Mouse (Mus musculus) liver, embryonic 14.5 days (tissue): ENCODE data around the gene Fbxw9. TPM values are rescaled to one million over a fixed set of nuclear protein-coding genes. Genes with fewer than 3 reads are reported as not detected.

Source experiments
- ATAC-seq: fragments of 200-750 bp; cut with Nextera tagmentation; 2 replicates; pipeline ENCODE4 v1.8.0; 2017; ENCODE audit warnings: moderate number of reproducible peaks, mild to moderate bottlenecking, moderate library complexity; ENCODE audit not compliant: insufficient read depth
- DNase-seq, 3 experiments: peaks; one replicate each; pipeline ENCODE4 v3.0.0-alpha.2; 2012 to 2013; ENCODE audit warnings: low read depth in 3 of 3, low spot score in 3 of 3
- H3K27ac ChIP-seq: fragments of 300-500 bp; sonication (generic); 2 replicates; pipeline ENCODE4 v1.5.1; 2014; ENCODE audit warnings: moderate library complexity, mild to moderate bottlenecking, control low read depth, inconsistent platforms
- H3K27me3 ChIP-seq: fragments of 300-500 bp; sonication (generic); 2 replicates; pipeline ENCODE4 v1.6.1; 2014; ENCODE audit warnings: mild to moderate bottlenecking, low read length, moderate library complexity; ENCODE audit not compliant: control insufficient read depth, insufficient read depth
- H3K36me3 ChIP-seq: fragments of 300-500 bp; sonication (generic); replicated peaks from 2 replicates; pipeline ENCODE4 v1.6.1; 2014; ENCODE audit warnings: low read depth; ENCODE audit not compliant: control insufficient read depth, insufficient read depth
- H3K4me1 ChIP-seq, 2 experiments: fragments of 200-500 bp in 1 of 2; fragments of 300-500 bp in 1 of 2; sonication (generic) in 1 of 2; replicated peaks; 2 replicates each; pipeline ENCODE4 v1.6.1; 2012 to 2014; ENCODE audit warnings: antibody characterized with exemption in 1 of 2, inconsistent platforms in 1 of 2, low read length in 1 of 2; ENCODE audit not compliant: control insufficient read depth in 2 of 2, insufficient read depth in 2 of 2
- H3K4me2 ChIP-seq: fragments of 300-500 bp; sonication (generic); 2 replicates; pipeline ENCODE4 v1.6.1; 2014; ENCODE audit warnings: low read depth, mild to moderate bottlenecking, control low read depth, moderate library complexity
- H3K4me3 ChIP-seq, 2 experiments: fragments of 200-500 bp in 1 of 2; fragments of 300-500 bp in 1 of 2; sonication (generic) in 1 of 2; 2 replicates each; pipeline ENCODE4 v1.5.1; 2012 to 2014; ENCODE audit warnings: low read depth in 2 of 2, low read length in 2 of 2, mild to moderate bottlenecking in 2 of 2, control low read depth in 1 of 2, inconsistent platforms in 1 of 2, moderate library complexity in 1 of 2; ENCODE audit not compliant: insufficient read depth in 1 of 2
- H3K9ac ChIP-seq: fragments of 300-500 bp; sonication (generic); replicated peaks from 2 replicates; pipeline ENCODE4 v1.6.1; 2014; ENCODE audit warnings: mild to moderate bottlenecking, control low read depth, moderate library complexity
- H3K9me3 ChIP-seq: fragments of 300-500 bp; sonication (generic); 2 replicates; pipeline ENCODE4 v1.6.1; 2016; ENCODE audit warnings: low read length, mixed read lengths; ENCODE audit not compliant: control insufficient read depth
- CTCF ChIP-seq: IDR thresholded peaks from 2 replicates; pipeline ENCODE4 v1.5.1; 2016; ENCODE audit warnings: antibody characterized with exemption, low read depth, control low read depth
- EP300 ChIP-seq: IDR thresholded peaks from 2 replicates; pipeline ENCODE4 v1.6.1; 2016; ENCODE audit warnings: antibody characterized with exemption, low read depth
- WGBS: fragments of 180-500 bp; shearing (Covaris S2); extraction: QIAGEN DNeasy Blood & Tissue Kit; methylation state at CpG from one replicate; pipeline ENCODE4 v1.1.7; 2014; ENCODE audit not compliant: insufficient replicate concordance; 5-methylcytosine and 5-hydroxymethylcytosine counted together
- microRNA-seq: library from miRNA; unstranded; fragments of <30 nt; microRNA quantifications from one replicate; pipeline ENCODE4, GENCODE M21; 2016
- polyA plus RNA-seq, 2 experiments: library from polyadenylated mRNA; depleted of rRNA in 1 of 2; stranded (reverse) in 1 of 2; unstranded in 1 of 2; fragments of >200 nt; fragmentation: Nextera tagmentation in 1 of 2; extraction: Ambion mirVana in 1 of 2; gene quantifications; 2 replicates each; pipeline versions ENCODE4 v1.2.1 to v1.2.3; 2012 to 2014

Gene Fbxw9
- polyA plus RNA-seq, 2 experiments, result 6.0 to 8.9 TPM

DNA sequence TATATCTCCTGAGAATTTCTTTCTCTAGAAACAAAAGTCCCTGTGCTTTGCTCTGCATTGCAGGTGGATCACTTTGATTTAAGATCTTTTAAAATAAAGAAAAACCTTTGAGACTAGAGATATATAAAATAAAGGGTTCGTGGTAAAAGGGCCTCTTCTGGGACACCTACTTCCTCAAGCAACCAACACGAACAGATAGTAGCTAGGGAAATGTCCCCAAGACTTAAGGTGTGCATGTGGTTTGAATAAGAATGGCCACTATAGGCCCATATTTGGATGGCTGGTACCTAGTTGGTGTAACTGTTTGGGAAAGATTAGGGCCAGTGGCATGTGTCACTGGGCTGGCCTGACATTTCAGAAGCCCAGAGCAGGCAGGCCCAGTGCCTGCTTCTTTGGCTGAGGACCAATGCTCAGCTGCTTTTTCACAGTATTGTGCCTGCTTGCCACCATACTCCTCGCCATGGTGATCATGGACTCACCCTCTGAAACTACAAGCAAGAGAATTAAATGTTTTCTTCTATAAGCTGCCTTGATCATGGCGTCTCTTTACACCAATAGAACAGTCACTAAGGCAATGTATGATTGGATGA is 40.3 kb downstream of the Fbxw9 start:
- Histone ChIP-seq H3K4me1 (no peaks in the 10 kb centered on the region), H3K27ac (no peak overlapping the region), H3K36me3 (peaks cover 4% of the 10 kb centered on the region), H3K9me3 (no peaks in the 10 kb centered on the region), H3K4me3 (no peak overlapping the region), H3K9ac (no peak overlapping the region), H3K27me3 (no peaks in the 10 kb centered on the region), H3K4me2 (no peak overlapping the region)
- WGBS, result 55% methylated on average over 4 of the region's 4 CpGs
- DNase-seq (no peak), ATAC-seq (no peak)
- no peak for TF ChIP-seq EP300
- TF ChIP-seq CTCF, result no peak

- no peaks in the 10 kb centered on the region for H3K9me3 ChIP-seq
- H3K36me3 ChIP-seq, result no peaks in the 10 kb centered on the region; the same call in 1 of the 2 replicates
- no peak overlapping the region for H3K4me3 ChIP-seq
- ATAC-seq (no peak), DNase-seq (no peak)
- H3K27ac ChIP-seq, result no peak overlapping the region
- no peak for TF ChIP-seq EP300
- TF ChIP-seq CTCF, result no peak
- 74% methylated on average over 10 of the region's 10 CpGs for WGBS
- H3K4me2 ChIP-seq, result no peak overlapping the region
- H3K27me3 ChIP-seq, result no peaks in the 10 kb centered on the region
- 0 out of 4 replicates have a peak, but pooled peaks cover 0 to 3% of the 10 kb centered on the region in 2 experiments for H3K4me1 ChIP-seq
- no peak overlapping the region for H3K9ac ChIP-seq
Observed at GRCm38 (mm10) chr8:85113241-85113640, 53.4 kb downstream of the Fbxw9 start.

DNA sequence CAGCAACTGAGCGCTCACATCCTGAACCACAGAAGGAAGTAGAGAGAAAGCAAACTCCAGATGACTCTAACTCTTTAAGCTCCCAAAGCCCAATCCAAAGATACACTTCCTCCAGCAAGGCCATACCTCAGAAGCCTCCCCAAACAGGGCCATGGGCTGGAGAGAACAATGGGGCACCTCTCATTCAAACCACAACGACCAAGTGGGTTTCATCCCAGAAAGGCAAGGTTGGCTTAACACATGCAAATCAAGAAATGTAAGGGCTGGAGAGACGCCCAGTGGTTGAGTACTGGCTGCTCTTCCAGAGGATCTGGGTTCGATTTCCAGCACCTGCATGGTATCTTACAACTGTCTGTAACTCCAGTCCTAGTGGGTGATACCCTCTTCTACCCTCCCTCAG is 55.6 kb downstream of the Fbxw9 start:
- no peak overlapping the region for H3K4me3 ChIP-seq
- H3K4me1 ChIP-seq, result 0 out of 4 replicates have a peak, but pooled peaks cover 0 to 3% of the 10 kb centered on the region in 2 experiments
- 34% methylated on average over 4 of the region's 4 CpGs for WGBS
- no peak for TF ChIP-seq EP300
- no peak overlapping the region for H3K9ac ChIP-seq
- no peak overlapping the region for H3K27ac ChIP-seq
- H3K27me3 ChIP-seq, result no peaks in the 10 kb centered on the region; the same call in none of the 2 replicates
- no peaks in the 10 kb centered on the region for H3K9me3 ChIP-seq
- no peak overlapping the region for H3K4me2 ChIP-seq
- no peak for DNase-seq
- ATAC-seq, result no peak
- no peaks in the 10 kb centered on the region; the same call in 1 of the 2 replicates for H3K36me3 ChIP-seq

Small RNA genes lying within 50 kb of the gene (microRNA-seq; reads per million reads assigned to microRNA genes)
- gene Gm23388, result 1.3 reads per million
- 1.3 reads per million for gene Mir7070

Other genes starting within 250 kb of the Fbxw9 start
- gene Dand5, start 237.2 kb upstream of the Fbxw9 start, polyA plus RNA-seq (2012; rRNA removed), result 1.9 TPM in 2 replicates
- gene Dand5, start 237.2 kb upstream of the Fbxw9 start, polyA plus RNA-seq (2014; fragmentation: Nextera tagmentation; extraction: Ambion mirVana), result 2.5 and 2.7 TPM in 2 replicates
- gene Gadd45gip1, start 228.5 kb upstream of the Fbxw9 start, polyA plus RNA-seq (2012; rRNA removed), result 24.4 and 31.0 TPM in 2 replicates
- gene Gadd45gip1, start 228.5 kb upstream of the Fbxw9 start, polyA plus RNA-seq (2014; fragmentation: Nextera tagmentation; extraction: Ambion mirVana), result 50.2 and 55.7 TPM in 2 replicates
- gene Rad23a, start 219.4 kb upstream of the Fbxw9 start, polyA plus RNA-seq (2012; rRNA removed), result 139 and 184 TPM in 2 replicates
- gene Rad23a, start 219.4 kb upstream of the Fbxw9 start, polyA plus RNA-seq (2014; fragmentation: Nextera tagmentation; extraction: Ambion mirVana), result 258 and 279 TPM in 2 replicates
- 144 and 262 TPM in 2 replicates for gene Calr, start 213.1 kb upstream of the Fbxw9 start, polyA plus RNA-seq (2012; rRNA removed)
- 348 and 351 TPM in 2 replicates for gene Calr, start 213.1 kb upstream of the Fbxw9 start, polyA plus RNA-seq (2014; fragmentation: Nextera tagmentation; extraction: Ambion mirVana)
- gene Farsa, start 203.1 kb upstream of the Fbxw9 start, polyA plus RNA-seq (2012; rRNA removed), result 53.5 and 54.8 TPM in 2 replicates
- gene Farsa, start 203.1 kb upstream of the Fbxw9 start, polyA plus RNA-seq (2014; fragmentation: Nextera tagmentation; extraction: Ambion mirVana), result 45.8 and 48.7 TPM in 2 replicates
- 16.7 and 26.4 TPM in 2 replicates for gene Syce2, start 187.9 kb upstream of the Fbxw9 start, polyA plus RNA-seq (2012; rRNA removed)
- 78.2 and 80.2 TPM in 2 replicates for gene Syce2, start 187.9 kb upstream of the Fbxw9 start, polyA plus RNA-seq (2014; fragmentation: Nextera tagmentation; extraction: Ambion mirVana)
- 27.1 and 31.4 TPM in 2 replicates for gene Gcdh, start 166.1 kb upstream of the Fbxw9 start, polyA plus RNA-seq (2012; rRNA removed)
- 38.9 and 42.7 TPM in 2 replicates for gene Gcdh, start 166.1 kb upstream of the Fbxw9 start, polyA plus RNA-seq (2014; fragmentation: Nextera tagmentation; extraction: Ambion mirVana)
- gene Klf1, start 158.1 kb upstream of the Fbxw9 start, polyA plus RNA-seq (2012; rRNA removed), result 209 and 251 TPM in 2 replicates
- 522 and 566 TPM in 2 replicates for gene Klf1, start 158.1 kb upstream of the Fbxw9 start, polyA plus RNA-seq (2014; fragmentation: Nextera tagmentation; extraction: Ambion mirVana)
- gene Dnase2a, start 151.5 kb upstream of the Fbxw9 start, polyA plus RNA-seq (2012; rRNA removed), result 9.6 and 11.0 TPM in 2 replicates
- 8.4 and 8.5 TPM in 2 replicates for gene Dnase2a, start 151.5 kb upstream of the Fbxw9 start, polyA plus RNA-seq (2014; fragmentation: Nextera tagmentation; extraction: Ambion mirVana)
- 0.06 and 0.21 TPM in 2 replicates for gene Mast1, start 122.7 kb upstream of the Fbxw9 start, polyA plus RNA-seq (2012; rRNA removed)
- 0.08 and 0.14 TPM in 2 replicates for gene Mast1, start 122.7 kb upstream of the Fbxw9 start, polyA plus RNA-seq (2014; fragmentation: Nextera tagmentation; extraction: Ambion mirVana)
- 0.03 TPM in 1 of 2 replicates, not detected in the other for gene Rtbdn, start 113.1 kb upstream of the Fbxw9 start, polyA plus RNA-seq (2012; rRNA removed)
- not detected in 2 replicates for gene Rtbdn, start 113.1 kb upstream of the Fbxw9 start, polyA plus RNA-seq (2014; fragmentation: Nextera tagmentation; extraction: Ambion mirVana)
- gene Gm49661, start 90.6 kb upstream of the Fbxw9 start, polyA plus RNA-seq (2012; rRNA removed), result not detected in 2 replicates
- gene Gm49661, start 90.6 kb upstream of the Fbxw9 start, polyA plus RNA-seq (2014; fragmentation: Nextera tagmentation; extraction: Ambion mirVana), result not detected in 2 replicates
- gene Prdx2, start 90.5 kb upstream of the Fbxw9 start, polyA plus RNA-seq (2012; rRNA removed), result 1,117 and 1,155 TPM in 2 replicates
- 2,207 and 2,282 TPM in 2 replicates for gene Prdx2, start 90.5 kb upstream of the Fbxw9 start, polyA plus RNA-seq (2014; fragmentation: Nextera tagmentation; extraction: Ambion mirVana)
- 49.3 and 56.2 TPM in 2 replicates for gene Rnaseh2a, start 90.3 kb upstream of the Fbxw9 start, polyA plus RNA-seq (2012; rRNA removed)
- 107 and 125 TPM in 2 replicates for gene Rnaseh2a, start 90.3 kb upstream of the Fbxw9 start, polyA plus RNA-seq (2014; fragmentation: Nextera tagmentation; extraction: Ambion mirVana)
- 8.3 and 10.5 TPM in 2 replicates for gene Junb, start 81.3 kb upstream of the Fbxw9 start, polyA plus RNA-seq (2012; rRNA removed)
- 10.5 and 11.2 TPM in 2 replicates for gene Junb, start 81.3 kb upstream of the Fbxw9 start, polyA plus RNA-seq (2014; fragmentation: Nextera tagmentation; extraction: Ambion mirVana)
- 2.3 and 4.3 TPM in 2 replicates for gene Hook2, start 69.5 kb upstream of the Fbxw9 start, polyA plus RNA-seq (2012; rRNA removed)
- 3.2 and 4.3 TPM in 2 replicates for gene Hook2, start 69.5 kb upstream of the Fbxw9 start, polyA plus RNA-seq (2014; fragmentation: Nextera tagmentation; extraction: Ambion mirVana)
- gene Best2, start 45.5 kb upstream of the Fbxw9 start, polyA plus RNA-seq (2012; rRNA removed), result 0.02 TPM in 1 of 2 replicates, not detected in the other
- not detected in 2 replicates for gene Best2, start 45.5 kb upstream of the Fbxw9 start, polyA plus RNA-seq (2014; fragmentation: Nextera tagmentation; extraction: Ambion mirVana)
- 83.4 and 85.3 TPM in 2 replicates for gene Asna1, start 34.8 kb upstream of the Fbxw9 start, polyA plus RNA-seq (2012; rRNA removed)
- 56.9 and 58.8 TPM in 2 replicates for gene Asna1, start 34.8 kb upstream of the Fbxw9 start, polyA plus RNA-seq (2014; fragmentation: Nextera tagmentation; extraction: Ambion mirVana)
- 74.0 and 100 TPM in 2 replicates for gene Trir, start 33.2 kb upstream of the Fbxw9 start, polyA plus RNA-seq (2012; rRNA removed)
- gene Trir, start 33.2 kb upstream of the Fbxw9 start, polyA plus RNA-seq (2014; fragmentation: Nextera tagmentation; extraction: Ambion mirVana), result 84.4 and 89.3 TPM in 2 replicates
- gene Tnpo2, start 23.1 kb upstream of the Fbxw9 start, polyA plus RNA-seq (2012; rRNA removed), result 24.8 and 25.2 TPM in 2 replicates
- 9.9 and 10.2 TPM in 2 replicates for gene Tnpo2, start 23.1 kb upstream of the Fbxw9 start, polyA plus RNA-seq (2014; fragmentation: Nextera tagmentation; extraction: Ambion mirVana)
- gene Gm5741, start 7.9 kb downstream of the Fbxw9 start, polyA plus RNA-seq (2012; rRNA removed), result 0.29 TPM in 1 of 2 replicates, not detected in the other
- not detected in 2 replicates for gene Gm5741, start 7.9 kb downstream of the Fbxw9 start, polyA plus RNA-seq (2014; fragmentation: Nextera tagmentation; extraction: Ambion mirVana)
- gene Dhps, start 11.7 kb downstream of the Fbxw9 start, polyA plus RNA-seq (2012; rRNA removed), result 19.6 and 21.5 TPM in 2 replicates
- gene Dhps, start 11.7 kb downstream of the Fbxw9 start, polyA plus RNA-seq (2014; fragmentation: Nextera tagmentation; extraction: Ambion mirVana), result 30.9 and 36.4 TPM in 2 replicates
- gene Wdr83os, start 20.7 kb downstream of the Fbxw9 start, polyA plus RNA-seq (2012; rRNA removed), result 40.6 and 51.8 TPM in 2 replicates
- 61.8 and 71.5 TPM in 2 replicates for gene Wdr83os, start 20.7 kb downstream of the Fbxw9 start, polyA plus RNA-seq (2014; fragmentation: Nextera tagmentation; extraction: Ambion mirVana)
- gene Wdr83, start 21.3 kb downstream of the Fbxw9 start, polyA plus RNA-seq (2012; rRNA removed), result 21.2 and 26.0 TPM in 2 replicates
- gene Wdr83, start 21.3 kb downstream of the Fbxw9 start, polyA plus RNA-seq (2014; fragmentation: Nextera tagmentation; extraction: Ambion mirVana), result 20.1 and 24.4 TPM in 2 replicates
- 15.2 and 19.5 TPM in 2 replicates for gene Man2b1, start 23.2 kb downstream of the Fbxw9 start, polyA plus RNA-seq (2012; rRNA removed)
- 17.2 and 20.6 TPM in 2 replicates for gene Man2b1, start 23.2 kb downstream of the Fbxw9 start, polyA plus RNA-seq (2014; fragmentation: Nextera tagmentation; extraction: Ambion mirVana)
- 0.64 and 0.87 TPM in 2 replicates for gene Zfp791, start 63.0 kb downstream of the Fbxw9 start, polyA plus RNA-seq (2012; rRNA removed)
- gene Zfp791, start 63.0 kb downstream of the Fbxw9 start, polyA plus RNA-seq (2014; fragmentation: Nextera tagmentation; extraction: Ambion mirVana), result 0.44 and 0.63 TPM in 2 replicates
- gene Cks1brt, start 91.9 kb downstream of the Fbxw9 start, polyA plus RNA-seq (2012; rRNA removed), result not detected in 2 replicates
- gene Cks1brt, start 91.9 kb downstream of the Fbxw9 start, polyA plus RNA-seq (2014; fragmentation: Nextera tagmentation; extraction: Ambion mirVana), result not detected in 2 replicates
- not detected in 2 replicates for gene Olfr371, start 165.9 kb downstream of the Fbxw9 start, polyA plus RNA-seq (2012; rRNA removed)
- gene Olfr371, start 165.9 kb downstream of the Fbxw9 start, polyA plus RNA-seq (2014; fragmentation: Nextera tagmentation; extraction: Ambion mirVana), result not detected in 2 replicates
- gene Orc6, start 239.6 kb downstream of the Fbxw9 start, polyA plus RNA-seq (2012; rRNA removed), result 44.4 and 71.7 TPM in 2 replicates
- gene Orc6, start 239.6 kb downstream of the Fbxw9 start, polyA plus RNA-seq (2014; fragmentation: Nextera tagmentation; extraction: Ambion mirVana), result 108 and 109 TPM in 2 replicates
- 24.6 and 35.6 TPM in 2 replicates for gene Vps35, start 239.7 kb downstream of the Fbxw9 start, polyA plus RNA-seq (2012; rRNA removed)
- 89.9 and 97.5 TPM in 2 replicates for gene Vps35, start 239.7 kb downstream of the Fbxw9 start, polyA plus RNA-seq (2014; fragmentation: Nextera tagmentation; extraction: Ambion mirVana)